Mouse (Mus musculus): ENCODE data around the gene Pigo. TPM values are rescaled to one million over a fixed set of nuclear protein-coding genes. Genes with fewer than 3 reads are reported as not detected.
A peak's percentile ranks its signal among the peaks of the same experiment; 100 is the strongest.

Pigo gene
- polyA plus RNA-seq, 1 experiment from 2014 or later: 2.5 TPM

DNA sequence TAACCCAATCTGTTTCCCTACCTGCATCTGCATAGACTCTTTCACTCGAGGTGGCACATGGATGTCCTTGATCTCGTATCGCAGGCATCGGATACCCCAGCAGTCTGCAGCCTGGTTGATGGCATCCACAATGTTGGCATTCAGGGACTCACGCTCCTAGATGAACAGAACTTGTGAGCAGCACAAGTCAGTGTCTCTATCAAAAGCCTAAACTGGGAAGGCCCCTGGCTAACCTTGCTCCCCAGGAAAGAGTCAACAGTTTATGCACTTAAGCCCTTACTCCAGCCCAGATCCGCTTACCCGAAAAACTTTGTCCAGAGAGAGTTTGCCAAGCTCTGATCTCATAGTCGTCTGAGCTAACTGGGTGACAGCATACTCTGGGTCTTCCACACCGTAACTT, 4.1 kb upstream of the Pigo start:
- 91% methylated on average over 9 of the region's 9 CpGs for WGBS (ENCODE audit: missing documents)
- Histone ChIP-seq H3K36me3 (ENCODE audit: inconsistent target) (peaks cover 33% of the 10 kb centered on the region), H3K4me3 (ENCODE audit: inconsistent target) (no peak overlapping the region), H3K79me2 (ENCODE audit: inconsistent target) (peaks cover 6% of the 10 kb centered on the region; the same call in 1 of the 2 replicates), H3K27ac (no peak overlapping the region)

DNA sequence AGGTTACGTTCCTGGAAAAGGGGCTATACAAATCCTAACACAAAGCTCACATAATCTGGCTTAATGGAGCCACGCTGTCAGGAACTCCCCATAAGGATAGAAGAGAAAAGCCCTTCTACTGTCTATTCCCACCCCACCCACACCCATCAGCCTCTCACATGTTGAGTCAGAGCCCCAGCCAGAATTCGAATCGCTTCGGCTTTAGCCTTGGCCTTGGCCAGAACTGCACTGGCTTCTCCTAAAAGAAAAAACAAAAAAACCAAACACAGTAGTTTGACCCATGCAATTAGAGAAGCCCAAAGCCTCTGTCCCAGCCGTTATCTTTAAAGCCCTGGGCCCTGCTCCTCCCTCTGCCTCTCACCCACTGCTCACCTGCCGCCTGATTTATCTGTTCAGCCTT, 3.5 kb upstream of the Pigo start:
- Histone ChIP-seq H3K27ac (no peak overlapping the region), H3K4me3 (ENCODE audit: inconsistent target) (no peak overlapping the region), H3K36me3 (ENCODE audit: inconsistent target) (peaks cover 26% of the 10 kb centered on the region), H3K79me2 (ENCODE audit: inconsistent target) (peaks cover 6% of the 10 kb centered on the region; the same call in 1 of the 2 replicates)
- 99% methylated on average over 7 of the region's 7 CpGs for WGBS (ENCODE audit: missing documents)

DNA sequence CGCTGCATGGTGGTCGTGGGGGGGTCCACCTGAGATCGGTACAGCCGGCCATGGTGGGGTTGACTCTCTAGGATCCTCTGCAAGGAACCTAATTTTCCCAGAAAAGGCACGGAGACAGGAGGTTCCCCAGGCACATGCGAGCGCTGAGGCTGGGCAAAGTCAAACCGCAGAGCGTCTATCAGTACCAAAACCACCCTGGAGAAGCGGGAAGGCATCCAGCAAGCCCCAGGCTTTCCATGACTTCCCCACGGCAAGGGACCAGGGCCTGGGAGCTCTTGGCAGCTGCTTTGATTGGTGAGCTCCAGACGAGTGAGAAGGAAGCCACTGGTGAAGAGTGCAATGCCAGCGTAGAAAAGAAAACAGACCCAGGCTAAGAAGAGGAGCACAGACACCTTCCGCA, 946 bp downstream of the Pigo start:
- Histone ChIP-seq H3K79me2 (ENCODE audit: inconsistent target) (no peaks in the 10 kb centered on the region), H3K36me3 (ENCODE audit: inconsistent target) (peaks cover 31% of the 10 kb centered on the region), H3K27ac (peak overlapping the region; percentile 52; the same call in 1 of the 2 replicates), H3K4me3 (ENCODE audit: inconsistent target) (peak overlapping the region; percentile 58)
- WGBS (ENCODE audit: missing documents): 83% methylated on average over 14 of the region's 14 CpGs

DNA sequence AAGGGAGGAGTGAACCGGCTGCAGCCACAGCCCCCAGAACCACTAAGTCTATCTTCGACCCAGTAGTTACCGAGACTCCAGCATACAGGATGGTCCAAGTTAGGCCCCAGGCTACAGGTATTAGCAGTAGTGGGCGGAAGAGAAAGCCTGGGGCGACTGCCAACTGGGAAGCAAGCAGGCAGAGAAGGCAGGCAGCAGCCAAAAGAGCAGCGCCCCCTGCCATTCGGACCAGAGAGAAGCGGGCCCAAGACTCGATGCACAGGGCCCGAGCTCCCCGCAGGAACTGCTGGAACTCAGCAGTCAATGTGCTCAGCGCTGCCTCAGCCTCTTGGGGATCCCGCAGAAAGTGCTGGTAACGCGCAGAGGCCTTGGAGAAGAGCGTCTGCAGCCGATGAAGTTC, 4.3 kb downstream of the Pigo start:
- Histone ChIP-seq H3K27ac (no peak overlapping the region), H3K36me3 (ENCODE audit: inconsistent target) (peaks cover 34% of the 10 kb centered on the region; the same call in 1 of the 2 replicates), H3K79me2 (ENCODE audit: inconsistent target) (no peaks in the 10 kb centered on the region), H3K4me3 (ENCODE audit: inconsistent target) (no peak overlapping the region)
- WGBS (ENCODE audit: missing documents): 92% methylated on average over 17 of the region's 17 CpGs

DNA sequence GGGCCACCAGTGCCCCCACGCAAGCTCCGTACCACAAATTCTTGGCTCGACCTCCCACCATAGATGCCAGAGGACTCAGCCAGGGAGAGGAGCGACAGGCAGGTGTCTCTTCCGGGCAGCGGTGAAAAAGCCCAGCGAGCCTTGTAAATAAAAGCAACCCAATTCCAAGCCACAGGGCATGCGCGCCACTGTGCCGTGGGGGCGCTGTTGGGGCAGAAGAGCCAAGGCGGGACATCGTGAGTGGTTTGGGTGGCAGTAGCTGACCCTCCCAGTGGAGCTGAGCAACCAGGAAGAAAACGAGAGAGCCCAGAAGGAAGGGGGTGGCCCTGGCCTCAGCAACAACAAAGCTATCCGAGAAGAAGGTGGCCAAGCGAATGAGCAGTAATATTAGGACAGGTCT, 4.7 kb downstream of the Pigo start:
- WGBS (ENCODE audit: missing documents): 98% methylated on average over 16 of the region's 16 CpGs
- H3K27ac ChIP-seq: no peak overlapping the region
- H3K36me3 ChIP-seq (ENCODE audit: inconsistent target): peaks cover 34% of the 10 kb centered on the region; the same call in 1 of the 2 replicates
- H3K79me2 ChIP-seq (ENCODE audit: inconsistent target): no peaks in the 10 kb centered on the region
- H3K4me3 ChIP-seq (ENCODE audit: inconsistent target): no peak overlapping the region

DNA sequence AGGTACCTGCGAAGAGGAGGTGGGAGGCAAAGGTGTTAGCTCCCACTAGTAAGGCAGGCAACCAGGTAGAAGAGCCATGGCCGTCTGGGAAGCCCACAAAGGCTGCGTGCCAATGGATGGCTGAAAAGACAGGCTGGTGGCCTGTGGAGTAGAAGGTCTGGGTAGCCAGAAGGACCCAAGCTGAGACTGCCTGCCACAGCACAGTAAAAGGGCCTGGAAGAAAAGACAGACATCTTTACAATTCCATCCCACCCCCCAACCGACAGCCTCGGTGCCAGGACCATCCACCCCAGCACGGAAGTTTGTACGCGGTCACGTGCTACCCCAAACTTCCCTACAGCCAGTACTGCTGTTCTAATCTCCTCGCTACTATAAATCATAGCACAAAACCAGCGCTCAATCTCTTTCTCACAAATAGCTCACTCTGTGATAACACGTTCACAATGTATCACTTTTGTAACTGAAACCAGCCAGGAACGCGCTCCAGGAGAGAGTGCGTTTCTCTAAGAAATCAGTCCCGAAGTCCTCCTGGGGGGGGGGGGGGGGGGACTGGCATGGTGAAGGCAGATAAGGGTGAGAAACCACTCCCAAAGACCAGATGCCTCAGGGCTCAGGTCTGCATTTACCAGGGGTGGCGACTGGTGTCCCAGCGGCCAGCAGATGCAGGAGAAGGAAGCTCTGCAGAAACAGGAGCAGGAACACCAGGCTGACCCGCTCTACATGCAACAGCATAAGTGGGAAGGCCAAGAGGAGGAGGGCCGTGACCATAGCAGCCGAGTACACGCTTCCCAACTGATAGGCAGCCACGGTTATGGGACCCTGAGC, 5.8 kb downstream of the Pigo start:
- Histone ChIP-seq H3K27ac (no peak overlapping the region), H3K4me3 (ENCODE audit: inconsistent target) (no peak overlapping the region), H3K79me2 (ENCODE audit: inconsistent target) (no peaks in the 10 kb centered on the region), H3K36me3 (ENCODE audit: inconsistent target) (peaks cover 34% of the 10 kb centered on the region; the same call in 1 of the 2 replicates)
- WGBS (ENCODE audit: missing documents): 95% methylated on average over 21 of the region's 23 CpGs

DNA sequence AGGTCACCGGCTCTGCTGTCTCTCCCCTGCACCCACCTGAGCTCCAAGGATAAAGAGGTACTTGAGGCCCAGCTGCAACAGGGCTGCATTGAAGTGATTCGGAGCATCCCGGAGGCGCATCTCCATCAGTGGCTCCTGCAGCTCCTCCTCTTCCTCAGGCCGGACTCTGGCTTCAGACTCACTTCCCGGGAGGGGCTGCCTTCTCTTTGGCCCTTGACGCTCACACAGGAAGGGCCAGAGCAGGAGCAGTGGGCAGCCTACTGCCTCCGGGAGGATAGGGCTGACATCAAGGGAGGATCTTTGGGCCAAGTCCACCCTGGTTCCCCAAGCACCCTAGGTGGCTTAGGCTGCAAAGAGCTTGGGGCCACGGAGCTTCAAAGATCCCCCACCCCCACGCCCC, 6.4 kb downstream of the Pigo start:
- 94% methylated on average over 10 of the region's 10 CpGs for WGBS (ENCODE audit: missing documents)
- Histone ChIP-seq H3K27ac (no peak overlapping the region), H3K79me2 (ENCODE audit: inconsistent target) (no peaks in the 10 kb centered on the region), H3K4me3 (ENCODE audit: inconsistent target) (no peak overlapping the region), H3K36me3 (ENCODE audit: inconsistent target) (peaks cover 34% of the 10 kb centered on the region; the same call in 1 of the 2 replicates)

DNA sequence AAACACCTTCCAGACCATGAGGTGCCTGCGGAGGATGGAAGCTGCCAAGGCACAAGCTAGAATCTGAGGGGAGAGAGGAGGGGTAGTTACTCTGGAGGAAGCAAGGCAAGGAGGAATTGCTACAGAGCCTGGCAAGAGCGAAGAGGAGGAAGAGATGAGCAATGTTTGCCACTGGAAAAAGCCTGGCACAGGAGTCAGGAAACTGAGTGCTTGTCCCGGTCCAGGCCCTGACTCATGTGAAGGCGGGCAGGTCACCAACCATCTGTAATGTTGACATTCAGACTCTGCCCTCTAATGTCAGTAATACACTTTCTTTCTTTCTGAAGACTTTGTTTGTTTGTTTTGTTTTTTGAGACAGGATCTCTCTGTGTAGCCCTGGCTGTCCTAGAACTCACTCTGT, 7.5 kb downstream of the Pigo start:
- Histone ChIP-seq H3K4me3 (ENCODE audit: inconsistent target) (no peak overlapping the region), H3K27ac (no peak overlapping the region), H3K36me3 (ENCODE audit: inconsistent target) (peaks cover 34% of the 10 kb centered on the region; the same call in 1 of the 2 replicates), H3K79me2 (ENCODE audit: inconsistent target) (no peaks in the 10 kb centered on the region)
- 90% methylated on average over 4 of the region's 4 CpGs for WGBS (ENCODE audit: missing documents)

DNA sequence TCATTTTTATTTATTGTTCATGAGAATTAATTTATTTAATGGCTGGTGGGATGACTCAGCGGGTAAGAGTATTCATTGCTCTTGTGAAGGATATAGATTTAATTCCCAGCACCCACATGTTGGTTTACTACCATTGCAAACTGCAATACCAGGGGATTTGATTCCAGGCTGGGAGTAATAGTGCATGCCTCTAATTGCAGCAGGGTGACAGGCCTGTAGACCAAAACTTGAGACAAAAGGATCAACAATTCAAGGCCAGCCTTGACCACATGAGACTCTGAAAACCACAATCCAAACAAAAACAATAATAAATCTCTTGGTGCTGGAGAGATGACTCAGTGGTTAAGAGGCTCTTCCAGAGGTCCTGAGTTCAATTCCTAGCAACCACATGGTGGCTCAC, 13.5 kb downstream of the Pigo start:
- peaks cover 4% of the 10 kb centered on the region; the same call in 1 of the 2 replicates for H3K36me3 ChIP-seq (ENCODE audit: inconsistent target)
- no peak overlapping the region for H3K27ac ChIP-seq
- WGBS (ENCODE audit: missing documents): 100% methylated on average over 1 of the region's 1 CpGs
- no peak overlapping the region for H3K4me3 ChIP-seq (ENCODE audit: inconsistent target)
- no peaks in the 10 kb centered on the region for H3K79me2 ChIP-seq (ENCODE audit: inconsistent target)

DNA sequence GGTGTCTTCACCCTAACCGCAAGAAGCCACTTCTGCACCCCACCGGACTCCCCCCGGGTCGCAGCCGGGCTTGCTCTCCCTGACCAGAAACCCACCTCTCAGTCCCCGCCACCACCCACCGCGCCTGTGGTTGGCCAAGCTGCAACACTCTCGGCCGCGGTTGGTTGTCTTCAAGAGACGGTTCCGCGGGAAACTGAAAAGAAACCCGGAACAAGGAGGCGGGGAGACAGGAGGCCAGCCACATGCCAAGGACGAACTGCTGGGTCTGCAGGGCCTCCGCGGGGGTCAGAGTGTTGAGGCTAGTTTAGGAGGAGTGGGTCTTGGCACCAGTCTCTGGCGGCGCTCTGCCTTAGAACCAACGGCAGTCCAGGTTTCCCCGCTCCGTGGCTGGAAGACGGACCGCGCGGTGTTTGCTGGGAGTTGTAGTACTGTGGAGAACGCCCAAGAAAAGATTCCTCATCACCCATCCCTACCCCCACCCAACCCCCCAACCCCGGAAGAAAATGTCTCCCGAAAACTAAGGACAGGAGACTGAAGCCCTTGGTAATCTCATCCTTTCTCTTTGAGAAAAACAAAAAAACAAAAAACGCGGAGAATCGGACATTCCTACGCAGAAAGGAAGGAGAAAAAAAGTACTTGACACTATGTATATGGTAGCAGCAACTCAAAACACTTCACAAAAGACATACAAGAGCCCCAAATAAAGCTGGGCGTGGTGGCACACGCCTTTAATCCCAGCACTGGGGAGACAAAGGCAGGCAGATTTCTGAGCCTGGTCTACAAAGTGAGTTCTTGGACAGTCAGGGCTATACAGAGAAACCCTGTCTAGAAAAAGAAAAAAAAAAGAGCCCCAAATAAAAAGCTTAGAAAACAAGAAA, 15.2 kb downstream of the Pigo start, which contains the start of gene Fancg:
Fancg (minus strand) TSS at position 346 of the 878 bp plus-strand sequence.
- H3K4me3 ChIP-seq (ENCODE audit: inconsistent target): peak within 1 kb of the TSS; percentile 89
- WGBS (ENCODE audit: missing documents): under 1% methylated on average over 35 of the region's 37 CpGs

DNA sequence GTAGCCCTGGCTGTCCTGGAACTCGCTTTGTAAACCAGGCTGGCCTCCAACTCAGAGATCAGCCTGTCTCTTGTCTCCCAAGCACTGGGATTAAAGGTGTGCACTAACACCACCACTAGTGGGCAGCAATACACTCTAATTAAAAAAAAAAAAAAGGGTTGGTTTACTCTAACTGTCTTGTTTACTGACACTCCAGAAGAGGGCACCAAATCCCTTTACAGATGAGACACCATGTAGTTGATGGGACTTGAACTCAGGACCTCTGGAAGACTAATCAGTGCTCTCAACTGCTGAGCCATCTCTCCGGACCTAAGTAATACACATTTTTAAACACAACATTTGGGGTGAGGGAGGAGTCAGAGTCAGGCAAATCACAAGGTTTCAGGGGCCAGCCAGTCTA, 19.9 kb downstream of the Pigo start:
- Histone ChIP-seq H3K36me3 (ENCODE audit: inconsistent target) (peaks cover 9% of the 10 kb centered on the region; the same call in 1 of the 2 replicates), H3K79me2 (ENCODE audit: inconsistent target) (no peaks in the 10 kb centered on the region), H3K27ac (no peak overlapping the region), H3K4me3 (ENCODE audit: inconsistent target) (no peak overlapping the region)
- 51% methylated on average over 2 of the region's 2 CpGs for WGBS (ENCODE audit: missing documents)

More for the DNA sequence above, 15.2 kb downstream of the Pigo start, which contains the start of gene Fancg:
- peaks cover 9% of the 10 kb centered on the region; the same call in 1 of the 2 replicates for H3K36me3 ChIP-seq (ENCODE audit: inconsistent target)
- no peaks in the 10 kb centered on the region for H3K79me2 ChIP-seq (ENCODE audit: inconsistent target)
- peak within 1 kb of the TSS; percentile 76 for H3K27ac ChIP-seq

DNA sequence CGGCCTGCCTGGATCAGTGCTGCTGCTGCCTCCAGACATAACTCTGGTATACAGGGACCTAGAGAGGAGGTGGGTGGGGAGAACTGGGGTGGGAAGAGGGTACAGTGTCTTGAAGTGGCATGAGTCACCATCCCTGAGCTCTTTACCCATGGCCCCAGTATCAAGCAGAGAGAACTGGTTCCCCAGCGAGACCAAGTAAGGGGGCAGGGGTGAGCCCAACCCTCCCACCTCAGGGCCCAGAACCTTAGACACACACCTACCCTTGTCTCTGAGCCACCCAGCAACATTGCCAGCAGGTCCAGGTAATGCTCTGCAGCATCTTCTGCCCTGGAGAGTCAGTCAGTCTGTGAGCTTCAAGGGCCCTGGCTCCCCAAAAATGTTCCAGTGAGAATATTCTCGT, 20.7 kb downstream of the Pigo start:
- Histone ChIP-seq H3K79me2 (ENCODE audit: inconsistent target) (no peaks in the 10 kb centered on the region), H3K4me3 (ENCODE audit: inconsistent target) (no peak overlapping the region), H3K36me3 (ENCODE audit: inconsistent target) (peaks cover 9% of the 10 kb centered on the region; the same call in 1 of the 2 replicates), H3K27ac (no peak overlapping the region)
- WGBS (ENCODE audit: missing documents): 97% methylated on average over 3 of the region's 3 CpGs

DNA sequence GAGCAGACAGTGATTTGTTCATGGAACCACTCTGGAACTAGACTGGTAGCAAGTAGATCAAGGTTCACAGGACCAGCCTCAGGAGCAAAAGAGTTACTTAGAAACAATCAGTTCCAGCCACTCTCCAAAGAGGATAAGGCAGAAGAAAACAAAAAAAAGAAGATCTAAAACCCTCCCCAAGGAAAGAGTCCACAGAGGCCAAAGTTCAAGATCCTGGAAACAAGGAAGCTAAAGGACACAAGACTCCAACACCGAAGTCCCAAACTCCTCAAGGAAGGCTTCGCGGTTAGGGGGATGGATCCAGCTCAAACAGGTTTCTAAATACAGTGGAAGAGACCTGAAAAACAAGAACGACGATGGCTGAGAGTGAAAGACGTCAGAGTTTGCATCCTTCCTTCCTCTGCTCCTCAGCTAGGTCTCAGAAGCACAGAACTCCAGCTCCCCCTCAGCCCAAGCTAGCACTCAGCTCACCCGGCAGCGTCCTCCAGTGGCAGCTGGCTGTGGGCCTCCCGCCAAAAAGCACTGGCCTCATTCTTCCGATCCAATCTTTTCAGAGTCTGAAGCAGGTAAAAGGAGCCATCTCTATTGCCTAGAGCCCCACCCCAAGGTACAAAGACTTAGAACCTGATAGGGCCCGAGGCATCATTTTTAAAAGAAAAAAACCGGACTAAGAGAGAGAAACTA, 22.7 kb downstream of the Pigo start:
- 89% methylated on average over 12 of the region's 12 CpGs for WGBS (ENCODE audit: missing documents)
- Histone ChIP-seq H3K4me3 (ENCODE audit: inconsistent target) (no peak overlapping the region), H3K79me2 (ENCODE audit: inconsistent target) (peaks cover 17% of the 10 kb centered on the region), H3K36me3 (ENCODE audit: inconsistent target) (peaks cover 9% of the 10 kb centered on the region; the same call in 1 of the 2 replicates), H3K27ac (no peak overlapping the region)

DNA sequence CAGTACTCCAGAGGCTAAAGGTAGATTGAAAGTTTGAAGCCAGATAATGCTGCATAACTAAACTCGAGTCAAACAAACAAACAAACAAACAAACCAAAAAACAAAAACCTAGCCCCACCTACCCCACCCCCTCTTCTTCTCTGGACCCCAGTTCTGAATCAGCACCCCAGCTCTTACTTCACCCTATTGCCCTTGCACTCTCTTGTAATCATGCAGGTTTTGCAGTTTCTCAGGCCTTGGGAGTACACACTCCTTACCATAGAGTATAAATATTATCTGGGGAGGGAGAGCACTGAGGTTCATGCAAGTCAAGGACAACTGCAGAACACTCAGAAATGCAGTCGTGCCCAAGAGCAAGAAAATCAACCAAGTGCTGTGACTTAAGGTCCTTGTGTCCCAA, 24.3 kb downstream of the Pigo start:
- H3K79me2 ChIP-seq (ENCODE audit: inconsistent target): peaks cover 33% of the 10 kb centered on the region
- H3K36me3 ChIP-seq (ENCODE audit: inconsistent target): no peaks in the 10 kb centered on the region
- no peak overlapping the region for H3K4me3 ChIP-seq (ENCODE audit: inconsistent target)
- 98% methylated on average over 2 of the region's 2 CpGs for WGBS (ENCODE audit: missing documents)
- no peak overlapping the region for H3K27ac ChIP-seq

Data from macrophage (primary cell).